In genomic region chr10:59939081-59939480, GRCm38 (mm10) we compare ENCODE assay signal across 13 mouse cellular contexts.
"Had no signal": no experiment of that assay in that cellular context is flagged by ENCODE, and none has a peak within 500 bp of the region (broad histone marks: within the 10 kb centered on the region; RNA-seq: fewer than 3 reads in every experiment).

No protein-coding gene starts in this region.

- H3K27me3 ChIP-seq: limb, embryonic 12.5 days; lung, embryonic 15.5 days; neural tube, embryonic 12.5 days had no signal

- ATAC-seq: liver, postnatal 0 days had no signal

- H3K36me3 ChIP-seq: limb, embryonic 12.5 days; liver, embryonic 13.5 days; lung, embryonic 15.5 days; neural tube, embryonic 12.5 days had no signal

- DNase-seq: kidney, postnatal 10 days; kidney, postnatal 4 days; liver; liver, embryonic 13.5 days; liver, postnatal 0 days; lung, postnatal 14 days; midbrain, embryonic 14.5 days; right cerebral cortex, postnatal 25 days; thymus, adult 18-20 months; thymus, postnatal 14 days had no signal
